Mouse (Mus musculus): ENCODE results near the gene Gm5142. TPM values are rescaled to one million over a fixed set of nuclear protein-coding genes. Genes with fewer than 3 reads are reported as not detected.

Gene Gm5142
- not detected for total RNA-seq (2021)

DNA sequence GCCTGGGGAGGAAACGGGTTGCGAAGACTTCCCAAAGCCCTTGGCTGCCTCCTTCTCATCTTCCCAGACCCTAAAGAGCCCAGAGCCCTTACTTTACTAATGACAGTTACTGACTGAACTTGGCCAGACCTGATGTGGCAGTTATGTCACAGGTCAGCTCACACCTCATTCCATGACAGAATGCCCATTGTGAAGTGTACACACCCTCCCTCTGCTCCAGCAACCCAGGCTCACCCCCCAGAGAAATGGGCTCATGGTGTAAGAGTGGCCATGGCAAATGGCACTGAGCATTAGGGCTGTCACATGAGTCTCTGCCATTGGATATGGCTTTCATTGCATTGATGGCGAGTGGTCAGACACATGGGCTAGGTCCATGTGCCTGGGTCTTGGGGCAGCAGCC, at the start of gene Gm5142:
Gene Gm5142 (minus strand): TSS at position 101 of the 400 bp plus-strand sequence.
- intact Hi-C loops (cut with DNase I) = no loop called here
- no peak for DNase-seq (ENCODE audit: low spot score in 2 of 2)

DNA sequence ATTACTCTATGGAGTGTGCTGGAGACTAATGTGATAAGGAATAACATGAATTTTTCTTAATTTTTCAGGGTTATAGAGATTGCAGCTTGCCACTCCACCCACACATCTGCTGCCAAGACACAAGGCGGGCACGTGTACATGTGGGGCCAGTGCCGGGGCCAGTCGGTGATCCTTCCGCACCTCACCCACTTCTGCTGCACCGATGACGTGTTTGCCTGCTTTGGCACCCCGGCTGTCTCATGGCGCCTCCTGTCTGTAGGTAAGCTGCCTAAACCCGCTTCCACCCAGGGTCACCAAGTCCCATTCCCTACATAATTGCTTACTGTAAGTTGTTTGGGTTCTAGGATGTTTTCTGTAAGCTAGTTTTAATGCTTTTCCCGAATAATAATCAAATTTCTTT, 47.7 kb upstream of the Gm5142 start:
- DNase-seq (ENCODE audit: low spot score in 2 of 2) = no peak
- intact Hi-C loops (cut with DNase I) = no loop called here

DNA sequence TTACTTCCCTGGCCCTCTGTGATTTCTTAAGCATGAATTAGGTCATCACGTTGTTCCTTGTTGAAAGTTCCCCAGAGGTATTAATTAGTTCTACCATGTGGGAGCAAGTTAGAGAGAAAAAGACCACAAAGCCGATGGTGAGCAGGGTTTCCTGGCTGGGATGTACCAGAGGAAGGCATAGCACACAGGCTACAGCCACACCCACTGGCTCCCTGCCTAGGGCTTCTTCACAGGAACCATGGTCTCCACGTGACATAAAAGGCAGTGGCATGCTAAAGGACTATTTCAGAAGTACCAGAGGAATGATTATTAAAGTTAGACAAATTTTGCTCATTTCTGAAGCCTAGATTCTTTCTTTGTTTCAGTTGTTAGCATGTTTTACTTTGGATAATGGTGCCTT, 40.7 kb upstream of the Gm5142 start:
- no peak for DNase-seq (ENCODE audit: low spot score in 2 of 2)
- intact Hi-C loops (cut with DNase I) = no loop called here

DNA sequence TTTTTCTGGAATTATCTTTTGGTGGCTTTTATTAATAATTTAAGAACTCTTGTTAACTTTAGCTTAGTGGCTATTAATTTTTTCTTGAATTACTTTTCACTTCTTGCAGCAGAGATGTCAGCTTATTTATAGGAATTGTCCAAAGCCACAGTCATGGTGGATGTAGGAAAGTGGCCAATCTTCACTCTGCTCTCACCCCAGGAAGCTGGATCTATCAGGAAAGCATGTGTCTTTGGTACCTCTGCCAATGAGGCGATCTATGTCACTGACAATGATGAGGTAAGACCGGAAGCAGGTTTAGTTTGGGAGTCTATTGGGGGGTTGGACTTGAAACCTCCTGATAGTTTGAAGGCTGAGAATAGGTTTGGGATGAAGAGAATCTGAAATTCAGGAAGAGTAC, 31.3 kb upstream of the Gm5142 start:
- no peak for DNase-seq (ENCODE audit: low spot score in 2 of 2)
- intact Hi-C loops (cut with DNase I) = no loop called here

DNA sequence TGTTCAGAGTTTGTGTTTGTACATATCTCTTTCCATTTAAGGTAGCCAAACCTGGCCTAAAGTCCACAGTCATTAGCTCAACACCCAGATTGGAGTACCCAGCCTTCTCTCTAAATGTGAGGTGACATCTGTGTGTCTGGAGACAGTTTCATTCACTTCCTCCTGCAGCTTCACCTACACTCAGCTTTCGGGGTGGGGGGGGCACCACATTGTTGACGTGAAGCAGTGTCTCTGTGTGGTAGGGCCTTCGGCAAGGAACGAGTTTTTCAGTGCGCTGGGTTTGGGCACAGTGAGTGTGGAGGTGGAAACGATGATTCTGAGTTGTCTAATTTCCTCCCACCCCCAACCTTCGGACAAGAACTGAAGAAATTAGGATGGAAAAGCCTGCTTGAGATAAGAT, 30.5 kb upstream of the Gm5142 start:
- DNase-seq (ENCODE audit: low spot score in 2 of 2) = no peak
- intact Hi-C loops (cut with DNase I) = no loop called here

DNA sequence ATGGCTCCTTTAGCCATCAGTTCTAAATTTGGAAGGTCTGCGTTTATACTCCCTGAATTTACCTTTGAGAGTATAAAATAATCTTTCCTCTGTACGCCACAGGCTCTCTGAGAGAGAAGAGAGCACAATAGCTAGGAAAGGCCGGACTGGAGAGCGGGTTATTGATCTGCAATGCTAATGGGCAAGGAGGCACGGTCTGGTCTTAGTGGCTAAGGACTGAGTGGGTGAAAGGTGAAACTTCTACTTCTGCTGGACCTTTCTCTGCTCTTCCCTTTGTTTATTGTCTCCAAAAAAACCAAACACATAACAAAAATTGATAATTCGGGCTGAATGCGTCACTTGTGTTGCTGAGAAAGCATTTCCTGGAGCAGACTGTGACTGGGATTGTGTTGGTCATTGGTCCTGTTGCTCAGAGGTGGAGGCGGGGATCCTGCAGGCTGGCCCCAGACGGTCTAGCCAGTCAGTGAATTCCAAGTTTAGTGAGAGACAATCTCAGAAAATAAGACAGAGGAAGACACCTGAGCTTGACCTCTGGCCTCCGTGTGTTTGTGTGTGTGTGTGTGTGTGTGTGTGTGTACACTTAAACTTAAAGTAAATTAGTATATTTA, 27.5 kb upstream of the Gm5142 start:
- DNase-seq (ENCODE audit: low spot score in 2 of 2) = no peak
- intact Hi-C loops (cut with DNase I) = no loop called here

DNA sequence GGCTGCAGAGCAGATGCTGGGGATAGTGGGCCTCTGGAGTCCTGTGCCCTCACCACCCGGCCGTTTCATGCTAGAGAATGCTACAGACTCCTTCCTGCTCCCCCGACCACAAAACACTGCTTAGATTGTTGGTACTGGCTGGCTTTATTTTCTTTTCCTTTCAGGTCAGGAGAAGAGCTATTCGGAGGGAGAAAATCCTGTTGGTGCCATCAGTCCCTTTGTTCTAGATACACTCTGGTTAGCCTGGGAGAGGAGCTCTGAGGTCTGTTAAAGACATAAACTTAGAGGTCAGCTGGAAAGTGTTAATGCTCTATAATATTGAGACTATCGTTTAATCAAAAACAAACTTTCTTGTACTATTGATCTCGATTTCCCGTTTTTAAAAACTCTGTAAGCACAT, 26.9 kb upstream of the Gm5142 start:
- intact Hi-C loops (cut with DNase I) = no loop called here
- no peak for DNase-seq (ENCODE audit: low spot score in 2 of 2)

DNA sequence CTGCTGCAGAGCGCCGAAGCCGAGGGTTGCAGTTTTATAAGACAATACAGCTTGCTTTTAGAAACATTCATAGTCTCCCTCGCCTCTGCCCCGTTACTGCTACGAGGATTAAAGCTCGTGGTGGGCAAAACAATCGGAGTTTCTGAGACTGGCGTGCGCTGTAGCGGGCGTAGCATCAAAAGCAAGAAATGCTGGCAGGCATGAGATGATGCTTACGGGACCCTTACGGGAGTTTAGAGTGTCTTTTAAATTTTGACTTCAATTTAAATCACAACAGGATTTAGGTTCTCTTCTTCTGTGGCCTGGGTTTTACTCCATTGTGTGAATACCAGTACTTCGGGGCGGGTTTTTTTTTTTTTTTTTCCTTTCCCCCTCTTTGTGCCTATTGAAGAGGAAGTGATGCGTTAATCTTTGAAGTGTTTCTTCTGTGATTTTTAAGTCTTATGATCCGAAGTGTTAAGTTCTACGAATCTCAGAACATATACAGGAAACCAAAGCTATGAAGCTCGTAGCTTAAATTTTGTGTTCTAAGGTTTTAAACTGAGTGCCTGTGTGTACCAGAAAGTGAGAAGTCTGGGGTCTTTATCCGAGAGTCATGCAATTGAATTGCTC, 23.2 kb upstream of the Gm5142 start:
- intact Hi-C loops (cut with DNase I) = loop anchor here (5.0 kb wide), 1 partner anchor 1129 kb away; the partner anchor contains the start of gene Fgf9
- DNase-seq (ENCODE audit: low spot score in 2 of 2) = no peak

DNA sequence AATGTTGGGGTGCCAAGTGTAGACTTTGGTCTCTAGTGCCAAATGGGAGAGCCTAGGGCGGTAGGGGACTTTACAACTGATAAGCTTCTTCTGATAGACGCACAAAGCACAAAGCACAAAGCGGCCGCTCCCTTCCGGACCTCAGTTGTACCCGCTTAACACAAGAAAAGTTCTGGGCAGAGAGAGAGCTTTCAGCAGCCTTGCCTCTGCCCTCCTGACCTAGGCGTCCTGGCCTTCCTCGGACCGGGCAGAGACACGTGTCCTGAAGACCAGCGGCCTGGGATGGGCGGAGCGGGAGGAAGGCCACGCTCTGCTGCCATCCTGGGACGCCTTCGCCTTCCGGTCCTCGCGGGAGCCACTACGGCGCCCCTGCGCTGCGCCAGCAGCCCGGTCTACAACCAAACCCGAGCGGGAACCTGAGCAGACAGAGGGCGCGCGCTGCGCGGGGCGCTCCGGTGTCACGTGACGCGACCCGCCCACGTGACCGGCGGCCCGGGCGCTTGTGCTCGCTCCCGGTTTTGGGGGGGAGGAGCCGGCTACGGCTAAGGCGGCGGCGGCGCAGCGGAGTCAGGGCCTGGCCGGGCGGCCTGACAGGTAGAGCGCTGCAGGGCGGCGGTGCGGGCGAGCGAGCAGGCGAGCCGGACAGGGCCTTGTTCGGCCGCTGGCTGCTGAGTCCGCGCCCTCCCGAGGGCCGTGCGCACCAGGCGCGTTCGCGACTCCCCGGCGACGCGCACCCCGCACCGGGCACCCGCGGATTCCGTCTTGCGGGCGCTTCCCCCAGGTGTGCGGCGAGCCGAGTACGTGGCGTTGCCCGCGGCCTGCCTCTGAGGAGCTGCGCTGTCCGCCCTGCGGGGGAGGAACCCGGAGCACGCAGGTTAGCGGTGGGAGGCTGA, 22.4 kb upstream of the Gm5142 start, which contains the start of gene Rcbtb1:
Gene Rcbtb1 (plus strand): TSS at position 499 of the 893 bp plus-strand sequence.
- intact Hi-C loops (cut with DNase I) = loop anchor here (5.0 kb wide), 1 partner anchor 1129 kb away; the partner anchor contains the start of gene Fgf9
- peak; percentile 91 to 94 for DNase-seq (ENCODE audit: low spot score in 2 of 2)

DNA sequence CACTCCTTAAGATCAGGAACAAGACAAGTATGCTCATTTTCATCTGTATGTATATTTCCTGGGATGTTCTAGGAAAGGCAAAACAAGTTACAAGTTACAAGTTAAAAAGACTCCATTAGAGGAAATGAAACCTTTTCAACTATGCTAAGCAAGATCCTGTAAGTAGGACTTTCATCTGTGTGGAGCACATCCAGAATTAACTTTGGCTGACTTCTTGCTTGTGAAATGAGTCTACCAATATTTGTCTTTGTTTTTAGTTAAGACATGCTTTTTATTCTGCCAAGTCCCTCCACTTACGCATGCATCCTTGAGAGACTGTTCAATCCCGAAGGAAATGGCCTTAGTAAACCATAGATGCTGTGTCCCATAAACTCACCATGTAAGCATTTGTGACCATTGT, 7.6 kb upstream of the Gm5142 start:
- intact Hi-C loops (cut with DNase I) = no loop called here
- no peak for DNase-seq (ENCODE audit: low spot score in 2 of 2)

DNA sequence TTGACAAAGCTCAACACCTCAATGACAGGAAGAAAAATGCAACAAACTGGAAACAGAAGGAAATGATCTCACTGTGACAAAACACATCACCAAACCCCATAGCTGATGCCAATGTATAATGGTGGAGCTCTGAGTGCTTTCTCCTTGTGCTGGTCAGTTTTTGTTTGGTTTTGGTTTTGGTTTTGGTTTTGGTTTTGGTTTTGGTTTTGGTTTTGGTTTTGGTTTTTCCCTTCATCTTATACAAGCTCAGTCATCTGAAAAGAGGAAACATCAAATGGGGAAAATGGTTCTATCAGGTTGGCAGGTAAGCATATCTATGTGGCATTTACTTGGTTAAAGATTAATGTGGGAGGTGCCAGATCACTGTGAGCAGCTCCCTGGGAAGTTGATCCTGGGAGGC, 7.0 kb upstream of the Gm5142 start:
- intact Hi-C loops (cut with DNase I) = no loop called here

DNA sequence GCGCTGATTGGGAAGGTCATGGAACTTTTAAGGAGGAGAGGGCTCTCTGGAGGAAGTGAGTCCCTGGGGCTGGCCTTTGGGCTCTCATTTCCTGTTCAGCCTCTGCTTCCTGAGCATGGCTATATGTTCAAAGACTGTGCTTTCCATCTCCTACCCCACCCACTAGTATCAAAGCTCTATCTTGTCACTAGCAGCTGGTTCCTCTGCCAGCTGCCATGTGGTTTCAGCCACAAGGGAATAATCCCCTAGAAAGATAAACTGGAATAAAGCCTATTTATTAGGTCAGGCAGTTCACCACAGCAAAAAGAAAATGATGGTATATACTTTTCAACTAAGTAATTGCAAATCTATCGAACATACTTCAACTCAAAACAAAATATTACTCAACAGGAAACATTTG, 4.2 kb upstream of the Gm5142 start:
- intact Hi-C loops (cut with DNase I) = no loop called here
- no peak for DNase-seq (ENCODE audit: low spot score in 2 of 2)

More for the DNA sequence above, 7.0 kb upstream of the Gm5142 start:
- no peak for DNase-seq (ENCODE audit: low spot score in 2 of 2)

DNA sequence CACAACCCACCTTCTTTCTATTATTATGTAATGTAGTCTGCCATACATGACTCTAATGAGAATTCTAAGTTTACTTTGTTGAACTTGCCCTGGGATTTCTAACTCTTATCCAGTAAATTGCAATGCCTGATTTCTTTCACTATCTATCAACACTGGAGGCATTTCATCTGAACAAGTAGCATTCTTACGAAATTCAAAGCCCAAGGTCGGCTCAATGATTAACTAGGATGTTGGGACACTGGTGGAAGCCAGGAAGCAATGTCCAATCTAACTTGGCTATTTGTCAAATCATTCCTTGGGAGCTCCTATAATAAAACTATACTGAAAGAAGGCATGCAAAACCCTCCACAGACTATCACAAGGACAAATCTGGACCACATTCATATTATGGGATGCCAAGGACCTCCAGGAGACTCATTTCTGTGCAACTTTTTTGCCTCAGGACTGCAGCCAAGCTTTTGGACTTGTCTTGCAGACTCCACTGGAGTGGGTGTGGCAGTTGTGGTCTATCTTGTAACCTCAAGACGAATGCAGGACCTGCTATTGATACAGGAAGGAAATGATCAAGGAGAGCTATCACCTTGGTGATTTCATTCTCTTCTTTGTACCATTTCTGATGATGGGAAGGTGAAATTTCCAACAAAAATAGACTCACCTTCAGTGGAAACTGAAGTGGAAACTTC, 21.4 kb downstream of the Gm5142 start:
- intact Hi-C loops (cut with DNase I) = loop anchor here (10.0 kb wide), 2 partner anchors 398 to 438 kb away; partner anchors contain the start of gene Cdadc1
- DNase-seq (ENCODE audit: low spot score in 2 of 2) = no peak

DNA sequence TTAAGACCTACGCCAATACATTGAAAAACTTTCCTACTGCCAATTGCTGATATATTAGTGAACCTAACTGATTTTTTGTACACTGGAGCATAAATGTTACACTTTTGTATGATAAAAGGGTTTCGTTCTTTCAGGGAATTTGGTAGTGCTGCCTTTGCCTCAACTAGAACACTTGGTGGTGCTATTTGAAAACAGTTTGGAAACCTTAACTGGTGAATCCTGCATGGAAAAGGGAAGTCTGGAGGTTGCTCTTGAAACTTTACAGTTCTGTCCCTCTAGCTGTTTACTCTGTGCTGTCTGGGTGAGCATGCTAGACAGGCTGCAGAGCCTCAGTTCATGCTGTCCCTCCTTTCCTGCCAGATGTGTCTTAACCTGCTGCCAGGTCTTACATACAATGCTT, 23.0 kb downstream of the Gm5142 start:
- no peak for DNase-seq (ENCODE audit: low spot score in 2 of 2)
- intact Hi-C loops (cut with DNase I) = loop anchor here (10.0 kb wide), 2 partner anchors 399 to 439 kb away; partner anchors contain the start of gene Cdadc1

DNA sequence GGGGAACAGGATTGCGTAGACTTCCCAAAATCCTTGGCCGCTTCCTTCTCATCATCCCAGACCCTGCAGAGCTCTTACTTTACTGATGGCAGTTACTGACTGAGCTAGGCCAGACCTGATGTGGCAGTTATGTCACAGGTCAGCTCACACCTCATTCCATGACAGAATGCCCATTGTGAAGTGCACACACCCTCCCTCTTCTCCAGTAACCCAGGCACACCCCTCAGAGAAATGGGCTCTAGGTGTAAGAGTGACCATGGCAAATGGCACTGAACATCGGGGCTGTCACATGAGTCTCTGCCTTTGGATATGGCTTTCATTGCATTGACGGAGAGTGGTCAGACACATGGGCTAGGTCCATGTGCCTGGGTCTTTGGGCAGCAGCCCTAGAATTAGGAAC, 35.8 kb downstream of the Gm5142 start, which contains the start of gene 1700129C05Rik:
Gene 1700129C05Rik (minus strand): TSS at position 101 of the 400 bp plus-strand sequence.
- no peak for DNase-seq (ENCODE audit: low spot score in 2 of 2)

DNA sequence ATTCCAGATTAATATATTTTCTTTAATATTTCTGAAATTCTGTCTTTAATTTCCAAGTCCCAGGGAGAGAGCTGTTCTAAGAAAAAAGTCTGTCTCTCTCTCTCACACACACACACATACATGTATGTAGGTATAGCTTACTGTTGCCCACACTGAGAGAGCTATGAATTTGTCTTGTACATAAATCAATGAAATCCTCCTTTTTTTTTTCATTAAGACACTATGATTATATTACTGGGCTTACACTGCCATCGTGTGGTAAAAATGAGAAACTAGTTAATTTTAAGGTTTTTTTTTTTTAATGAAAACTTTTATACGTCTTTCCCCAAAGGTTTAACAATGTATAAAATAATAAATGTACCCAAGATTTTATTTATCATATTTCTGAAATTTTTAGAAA, 64.3 kb downstream of the Gm5142 start:
- intact Hi-C loops (cut with DNase I) = loop anchor here (2.0 to 10.0 kb wide), 2 partner anchors 1179 to 1433 kb away; no protein-coding TSS in a partner anchor
- no peak for DNase-seq (ENCODE audit: low spot score in 2 of 2)

More for the DNA sequence above, 35.8 kb downstream of the Gm5142 start, which contains the start of gene 1700129C05Rik:
- intact Hi-C loops (cut with DNase I) = no loop called here
